Mouse (Mus musculus) E14TG2a.4 (cell line): ENCODE results near the gene Ralgps1.

Experiments
- H3K27me3 ChIP-seq: 2 replicates; pipeline ENCODE4 v1.6.1; 2014; ENCODE audit warnings: low read length, control low read depth; ENCODE audit not compliant: insufficient read depth
- H3K36me3 ChIP-seq: 2 replicates; pipeline ENCODE4 v1.6.1; 2014; ENCODE audit warnings: low read length, control low read depth; ENCODE audit not compliant: insufficient read depth
- H3K4me1 ChIP-seq: replicated peaks from 2 replicates; pipeline ENCODE4 v1.6.1; 2014; ENCODE audit warnings: low read depth, low read length, control low read depth
- H3K4me3 ChIP-seq: replicated peaks from 2 replicates; pipeline ENCODE4 v1.5.1; 2014; ENCODE audit warnings: mild to moderate bottlenecking, low read length
- H3K9me3 ChIP-seq: 2 replicates; pipeline ENCODE4 v1.6.1; 2014; ENCODE audit warnings: low read length, control low read depth
- CTCF ChIP-seq: conservative IDR thresholded peaks from 2 replicates; pipeline ENCODE4 v1.5.1; 2014; ENCODE audit warnings: low read length
- NANOG ChIP-seq: IDR thresholded peaks from 2 replicates; pipeline ENCODE4 v1.6.1; 2014; ENCODE audit warnings: borderline replicate concordance, low read length, mixed read lengths
- POU5F1 ChIP-seq: IDR thresholded peaks from 2 replicates; pipeline ENCODE4 v1.6.1; 2014; ENCODE audit warnings: low read length, borderline replicate concordance

Ralgps1 gene

DNA sequence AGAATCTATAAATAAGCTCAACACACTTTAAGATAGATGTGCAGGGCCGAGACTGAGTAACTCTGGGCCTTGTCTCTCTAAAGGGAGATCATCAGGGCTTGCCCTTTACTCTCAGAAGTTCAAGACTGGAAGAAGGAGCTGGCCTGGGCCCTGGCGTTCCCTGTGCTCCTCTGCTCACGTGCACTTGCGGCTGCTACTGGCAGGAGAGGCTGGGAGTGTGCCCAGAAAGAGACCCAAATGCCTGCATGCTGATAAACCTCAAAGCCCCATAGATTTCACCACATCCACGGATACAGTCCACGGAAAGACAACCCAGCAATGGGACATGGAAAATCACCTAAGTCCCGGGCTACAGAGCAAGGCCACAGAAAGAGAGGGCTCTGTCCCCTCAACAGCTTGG lies 184.8 kb downstream of the Ralgps1 start:
- no peaks in the 10 kb centered on the region for H3K27me3 ChIP-seq
- H3K9me3 ChIP-seq: no peaks in the 10 kb centered on the region
- TF ChIP-seq CTCF: no peak
- no peak for TF ChIP-seq NANOG
- TF ChIP-seq POU5F1: no peak
- H3K4me3 ChIP-seq: no peak overlapping the region
- H3K4me1 ChIP-seq: 0 out of 2 replicates have a peak, but pooled peaks cover 11% of the 10 kb centered on the region
- H3K36me3 ChIP-seq: no peaks in the 10 kb centered on the region

DNA sequence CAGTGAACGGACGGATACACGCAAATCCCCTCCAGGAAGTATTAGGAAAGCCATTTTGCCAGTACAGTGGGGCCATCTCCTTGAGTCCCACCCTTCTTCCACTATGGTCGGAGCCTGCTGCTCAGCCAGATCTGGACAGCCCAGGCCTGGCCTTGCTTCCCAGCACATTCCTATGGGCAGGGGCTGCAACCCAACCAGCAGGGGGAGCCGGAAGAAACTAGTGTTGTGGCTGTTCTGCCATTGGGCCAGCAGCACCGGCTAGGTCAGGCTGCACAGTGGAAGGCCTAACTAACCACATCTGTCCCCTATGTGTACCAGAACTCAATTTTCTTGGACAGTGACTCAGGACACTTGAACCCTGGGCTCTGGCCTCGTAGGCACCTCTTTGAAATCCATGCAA lies 186.0 kb downstream of the Ralgps1 start:
- H3K9me3 ChIP-seq: no peaks in the 10 kb centered on the region
- H3K27me3 ChIP-seq: no peaks in the 10 kb centered on the region
- no peaks in the 10 kb centered on the region for H3K36me3 ChIP-seq
- TF ChIP-seq CTCF: peak; percentile 48
- no peak for TF ChIP-seq POU5F1
- TF ChIP-seq NANOG: no peak
- H3K4me1 ChIP-seq: peaks cover 13% of the 10 kb centered on the region
- H3K4me3 ChIP-seq: no peak overlapping the region

DNA sequence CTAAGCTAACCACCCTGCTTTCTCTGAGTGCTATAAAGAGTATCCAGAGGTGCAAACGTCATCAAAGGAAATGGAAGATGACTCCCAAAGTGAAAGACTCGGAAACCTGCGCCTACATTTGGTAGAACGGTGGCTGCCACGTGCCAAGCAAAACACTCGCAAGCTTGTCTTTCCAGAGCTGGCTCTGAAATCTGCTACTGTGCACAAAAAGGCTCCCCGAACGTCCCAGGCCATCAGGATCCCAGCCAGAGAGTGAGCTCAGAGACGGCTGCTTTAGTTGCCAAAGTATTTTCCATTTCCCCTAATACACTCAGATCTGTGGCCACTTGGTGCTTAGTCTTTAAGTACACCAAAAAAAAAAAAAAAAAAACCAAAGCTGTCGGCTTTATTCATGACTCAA lies 186.6 kb downstream of the Ralgps1 start:
- Histone ChIP-seq H3K9me3 (no peaks in the 10 kb centered on the region), H3K4me3 (no peak overlapping the region), H3K27me3 (no peaks in the 10 kb centered on the region), H3K36me3 (no peaks in the 10 kb centered on the region), H3K4me1 (peaks cover 14% of the 10 kb centered on the region)
- TF ChIP-seq NANOG: no peak
- TF ChIP-seq CTCF: no peak
- no peak for TF ChIP-seq POU5F1

DNA sequence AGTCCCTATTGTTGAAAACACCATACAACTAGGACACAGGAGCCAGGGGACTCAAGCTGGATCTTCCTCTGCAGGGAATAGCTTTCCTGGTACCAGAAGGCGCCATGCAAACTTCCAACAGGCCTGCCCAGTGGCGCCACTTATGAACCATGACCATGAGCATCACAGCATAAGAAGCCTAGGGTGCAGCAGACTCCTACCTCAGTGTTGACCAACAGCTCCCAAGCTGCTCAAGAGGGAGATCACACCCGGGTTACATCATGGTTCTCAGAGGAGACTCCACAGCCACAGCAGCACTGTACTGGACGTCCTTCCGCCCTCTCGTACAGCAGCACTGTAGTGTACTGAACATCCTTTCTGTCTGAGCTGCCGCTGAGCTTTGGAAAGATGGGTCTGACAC lies 188.0 kb downstream of the Ralgps1 start:
- Histone ChIP-seq H3K4me1 (peaks cover 20% of the 10 kb centered on the region), H3K36me3 (no peaks in the 10 kb centered on the region), H3K4me3 (no peak overlapping the region), H3K27me3 (no peaks in the 10 kb centered on the region), H3K9me3 (no peaks in the 10 kb centered on the region)
- no peak for TF ChIP-seq NANOG
- no peak for TF ChIP-seq CTCF
- TF ChIP-seq POU5F1: no peak

DNA sequence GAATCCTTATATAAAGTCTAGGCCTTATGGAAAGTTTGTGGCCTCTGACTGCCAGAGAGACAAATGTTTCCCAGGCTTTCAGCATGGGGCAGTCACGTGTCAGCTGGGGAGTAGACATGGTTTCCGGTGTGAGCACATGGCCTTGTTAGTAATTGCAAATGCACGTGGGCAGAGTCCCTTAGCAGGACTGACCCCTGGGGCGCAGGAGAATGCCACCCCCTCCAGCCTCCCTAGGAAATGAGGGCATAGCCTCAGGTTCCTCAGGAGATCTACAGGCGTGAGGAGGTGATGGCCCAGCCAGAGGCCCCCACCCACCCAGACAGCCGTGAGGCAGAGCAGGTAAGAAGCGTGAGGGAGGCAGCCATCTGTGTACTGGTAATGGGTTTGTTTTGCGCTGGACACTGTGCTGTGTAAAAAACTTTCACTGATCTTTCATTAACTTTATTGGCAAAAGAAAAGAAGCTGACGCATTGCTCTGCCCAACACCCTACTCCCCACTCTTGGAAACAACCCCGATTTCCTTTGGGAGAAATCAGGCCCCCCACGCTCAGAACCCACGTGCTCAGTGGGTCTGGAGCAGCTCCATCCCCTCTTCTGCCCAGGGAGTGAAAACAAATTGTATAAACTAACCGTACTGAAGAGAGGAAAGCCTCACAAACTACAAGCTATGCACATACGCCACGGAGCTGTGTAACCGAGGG lies 191.2 kb downstream of the Ralgps1 start:
- no peak overlapping the region for H3K4me3 ChIP-seq
- TF ChIP-seq CTCF (no peak), POU5F1 (no peak), NANOG (no peak)
- peaks cover 23% of the 10 kb centered on the region for H3K4me1 ChIP-seq
- no peaks in the 10 kb centered on the region for H3K9me3 ChIP-seq
- no peaks in the 10 kb centered on the region for H3K27me3 ChIP-seq
- H3K36me3 ChIP-seq: no peaks in the 10 kb centered on the region

DNA sequence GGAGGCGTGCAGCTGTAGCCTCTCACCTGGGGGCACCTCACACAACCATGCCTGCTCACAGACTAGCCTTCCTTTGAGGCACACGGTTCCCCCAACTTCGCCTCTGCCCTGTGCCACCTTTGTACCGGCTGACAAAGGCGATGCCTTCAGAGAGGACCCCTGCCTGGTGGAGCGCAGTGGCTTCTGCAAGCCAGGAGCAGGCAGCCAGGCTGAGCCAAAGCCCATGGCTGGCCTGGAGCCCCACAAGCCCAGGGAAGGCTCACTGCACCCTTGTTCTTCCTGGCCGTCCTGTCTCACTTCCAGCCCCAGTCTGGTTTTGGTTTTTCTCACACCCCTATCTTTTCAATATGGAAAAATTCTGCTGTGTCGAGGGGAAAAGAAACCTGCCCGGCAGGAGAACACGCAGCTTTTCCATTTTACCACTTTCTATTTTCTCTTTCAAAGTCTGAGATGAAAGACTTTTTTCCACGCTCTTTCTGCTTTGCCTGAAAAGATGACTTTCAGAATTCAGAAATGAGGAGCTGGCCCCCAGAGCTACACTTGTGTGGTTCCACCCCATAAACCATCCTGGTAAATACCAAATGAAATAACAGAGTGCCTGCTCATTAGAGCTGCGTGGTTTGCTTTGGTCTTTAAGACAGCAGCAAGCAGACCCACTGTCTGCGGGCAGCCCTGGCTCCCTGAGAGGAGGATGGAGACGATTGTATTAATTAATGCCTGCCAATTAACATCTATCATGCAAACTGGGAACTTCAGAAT lies 191.9 kb downstream of the Ralgps1 start:
- Histone ChIP-seq H3K4me1 (peaks cover 23% of the 10 kb centered on the region), H3K36me3 (no peaks in the 10 kb centered on the region), H3K27me3 (no peaks in the 10 kb centered on the region), H3K4me3 (0 out of 2 replicates have a peak overlapping the region, but pooled peaks have one; percentile 39), H3K9me3 (no peaks in the 10 kb centered on the region)
- TF ChIP-seq NANOG (no peak), CTCF (no peak)

DNA sequence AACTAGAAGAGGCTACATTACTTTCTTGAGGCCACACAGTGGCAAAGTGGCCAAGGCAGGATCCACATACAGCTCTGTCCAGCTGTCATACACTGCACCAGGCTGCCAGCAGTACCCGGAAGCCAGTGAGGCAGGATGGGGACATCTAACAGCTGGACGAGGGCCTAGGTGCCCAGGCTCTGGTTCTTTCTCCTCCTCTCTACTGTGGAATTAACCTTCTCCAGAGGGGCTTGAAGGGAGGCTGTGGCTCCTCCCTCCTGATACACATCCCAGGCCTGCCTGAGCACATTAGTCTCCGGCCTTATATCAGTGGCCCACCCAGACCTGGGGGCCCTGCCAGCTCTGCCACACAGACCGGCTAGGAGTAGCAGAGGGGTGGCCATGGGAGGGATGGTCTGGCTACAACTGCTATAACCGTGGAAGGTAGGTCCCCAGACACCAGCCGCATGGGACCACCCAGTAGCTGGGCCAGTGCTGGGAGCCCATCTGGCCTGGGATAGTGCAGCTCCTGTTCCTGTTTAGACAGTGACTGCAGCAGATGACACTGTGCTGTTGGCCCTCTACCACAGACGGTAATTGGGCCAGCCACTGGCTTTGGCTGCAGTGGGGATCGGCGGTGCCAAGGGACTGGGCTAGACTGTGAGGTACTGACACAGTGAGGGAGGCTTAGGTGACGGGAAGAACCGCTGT lies 192.9 kb downstream of the Ralgps1 start:
- H3K4me1 ChIP-seq: peaks cover 23% of the 10 kb centered on the region
- H3K4me3 ChIP-seq: peak overlapping the region; percentile 39; the same call in 1 of the 2 replicates
- TF ChIP-seq NANOG: no peak
- no peak for TF ChIP-seq CTCF
- TF ChIP-seq POU5F1: no peak

More for the DNA sequence above, 192.9 kb downstream of the Ralgps1 start:
- Histone ChIP-seq H3K9me3 (no peaks in the 10 kb centered on the region), H3K36me3 (peaks cover 9% of the 10 kb centered on the region), H3K27me3 (no peaks in the 10 kb centered on the region)
